Mouse (Mus musculus): Measurements from ENCODE around the gene Rasal2. TPM values are rescaled to one million over a fixed set of nuclear protein-coding genes. Genes with fewer than 3 reads are reported as not detected.

Rasal2 gene
- total and polyA plus RNA-seq, 3 experiments: 1.5 to 2.6 (median 1.7) TPM

GRCm38 (mm10) chr1:157233451-157233850 lies 178.9 kb downstream of the Rasal2 start:
- H3K27me3 ChIP-seq (replicated peaks): no peaks in the 10 kb centered on the region
- H3K27ac ChIP-seq (ENCODE audit: insufficient read depth, low read depth): no peak overlapping the region
- no peak overlapping the region for H3K4me2 ChIP-seq (ENCODE audit: insufficient read depth, low read depth, poor library complexity, severe bottlenecking)
- no peaks in the 10 kb centered on the region for H3K9me3 ChIP-seq (replicated peaks; ENCODE audit: low read length)
- TF ChIP-seq CTCF (conservative IDR thresholded peaks at IDR 0.05 in 1 of 2, IDR thresholded peaks at IDR 0.05 in 1 of 2; ENCODE audit: low read depth in 2 of 2, low read length in 2 of 2) (no peak), CHD1 (IDR thresholded peaks at IDR 0.05; ENCODE audit: low read depth, low read length) (no peak), PAX5 (IDR thresholded peaks at IDR 0.05; ENCODE audit: low read length) (no peak), RAD21 (IDR thresholded peaks at IDR 0.05; ENCODE audit: low read depth, low read length) (no peak), E2F4 (IDR thresholded peaks at IDR 0.05; ENCODE audit: insufficient replicate concordance, low read depth, low read length) (no peak), MEF2A (IDR thresholded peaks at IDR 0.05; ENCODE audit: borderline replicate concordance, low read depth, low read length) (no peak), POLR2AphosphoS2 (IDR thresholded peaks at IDR 0.05; ENCODE audit: low read depth, low read length) (no peak), ZKSCAN1 (IDR thresholded peaks at IDR 0.05; ENCODE audit: borderline replicate concordance, low read depth, low read length) (no peak), EP300 (IDR thresholded peaks at IDR 0.05; ENCODE audit: low read length) (no peak), POLR2A (IDR thresholded peaks at IDR 0.05; ENCODE audit: low read depth, low read length) (no peak), MAZ (IDR thresholded peaks at IDR 0.05; ENCODE audit: low read depth, low read length) (no peak), RCOR1 (conservative IDR thresholded peaks at IDR 0.05; ENCODE audit: low read depth, low read length) (no peak), MYC (IDR thresholded peaks at IDR 0.05; ENCODE audit: low read depth, low read length) (no peak), SIN3A (IDR thresholded peaks at IDR 0.05; ENCODE audit: low read length) (no peak), ETS1 (conservative IDR thresholded peaks at IDR 0.05; ENCODE audit: low read depth, low read length) (no peak), KAT2A (IDR thresholded peaks at IDR 0.05; ENCODE audit: insufficient replicate concordance, low read length) (no peak), SMC3 (IDR thresholded peaks at IDR 0.05; ENCODE audit: low read depth, low read length) (no peak)
- H3K79me2 ChIP-seq (replicated peaks; ENCODE audit: control insufficient read depth, extremely low read depth, insufficient read depth, poor library complexity, severe bottlenecking): no peaks in the 10 kb centered on the region
- no peak for DNase-seq (ENCODE audit: extremely low read depth)
- no peak overlapping the region for H3K4me3 ChIP-seq (replicated peaks in 1 of 3; ENCODE audit: low read depth in 2 of 3, low read length in 2 of 3, poor library complexity in 1 of 3)
- in situ Hi-C loops (cut with MboI; ENCODE audit: low pct_ligation_motif_present, low pct_unique_long_range_greater_than_20kb, low sequenced_read_pairs): no loop called here
- dilution Hi-C loops (cut with MboI; ENCODE audit: extremely low pct_ligation_motif_present, extremely low pct_unique_long_range_greater_than_20kb, low sequenced_read_pairs): no loop called here
- no peak overlapping the region for H3K9ac ChIP-seq (ENCODE audit: insufficient read depth, low read depth)
- peaks cover 3 to 8% of the 10 kb centered on the region in 2 experiments; a peak in 1 of 4 replicates for H3K4me1 ChIP-seq (ENCODE audit: control insufficient read depth in 1 of 2, insufficient read depth in 2 of 2)
- no peaks in the 10 kb centered on the region for H3K36me3 ChIP-seq (replicated peaks in 1 of 2; ENCODE audit: control insufficient read depth in 1 of 2, insufficient read depth in 1 of 2, low read length in 1 of 2)

- Histone ChIP-seq H3K4me1 (ENCODE audit: control insufficient read depth in 1 of 2, insufficient read depth in 2 of 2) (peaks cover 3 to 8% of the 10 kb centered on the region in 2 experiments; a peak in 1 of 4 replicates), H3K9ac (ENCODE audit: insufficient read depth, low read depth) (no peak overlapping the region), H3K4me2 (ENCODE audit: insufficient read depth, low read depth, poor library complexity, severe bottlenecking) (peak overlapping the region; percentile 24; the same call in 1 of the 2 replicates), H3K27me3 (replicated peaks) (no peaks in the 10 kb centered on the region), H3K4me3 (replicated peaks in 1 of 3; ENCODE audit: low read depth in 2 of 3, low read length in 2 of 3, poor library complexity in 1 of 3) (no peak overlapping the region), H3K36me3 (replicated peaks in 1 of 2; ENCODE audit: control insufficient read depth in 1 of 2, insufficient read depth in 1 of 2, low read length in 1 of 2) (no peaks in the 10 kb centered on the region), H3K27ac (ENCODE audit: insufficient read depth, low read depth) (no peak overlapping the region), H3K79me2 (replicated peaks; ENCODE audit: control insufficient read depth, extremely low read depth, insufficient read depth, poor library complexity, severe bottlenecking) (no peaks in the 10 kb centered on the region), H3K9me3 (replicated peaks; ENCODE audit: low read length) (no peaks in the 10 kb centered on the region)
- in situ Hi-C loops (cut with MboI; ENCODE audit: low pct_ligation_motif_present, low pct_unique_long_range_greater_than_20kb, low sequenced_read_pairs): no loop called here
- dilution Hi-C loops (cut with MboI; ENCODE audit: extremely low pct_ligation_motif_present, extremely low pct_unique_long_range_greater_than_20kb, low sequenced_read_pairs): no loop called here
- peak; percentile 24 for DNase-seq (ENCODE audit: extremely low read depth)
- TF ChIP-seq MYC (IDR thresholded peaks at IDR 0.05; ENCODE audit: low read depth, low read length): no peak
- peak; percentile 19; the same call in 1 of the 2 replicates for TF ChIP-seq IRF4 (IDR thresholded peaks at IDR 0.05; ENCODE audit: low read depth, low read length)
Observed at GRCm38 (mm10) chr1:157232372-157232771, 180.0 kb downstream of the Rasal2 start.

Measured in CH12.LX (cell line).